In the genomic region with DNA sequence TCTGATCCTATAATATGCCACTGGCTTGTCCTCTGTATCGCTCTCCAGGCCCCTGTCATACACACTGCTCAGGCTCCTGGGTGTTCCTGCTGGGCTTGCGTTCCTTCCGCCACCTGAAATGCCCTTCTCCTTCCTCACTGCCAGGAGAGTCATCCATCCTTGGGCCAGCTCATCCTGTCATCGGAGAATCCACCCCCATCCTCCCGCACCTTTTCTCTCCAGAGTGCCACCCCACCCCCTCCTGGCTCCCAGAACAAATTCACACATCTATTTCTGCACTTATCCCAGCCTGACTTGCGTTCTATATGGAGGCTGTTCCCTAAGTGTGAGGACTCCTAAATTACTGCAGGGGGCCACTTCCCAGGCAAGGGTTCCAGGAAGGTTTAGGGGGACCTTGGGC, we compare ENCODE assay signal across 24 mouse cellular contexts. TPM values are rescaled to one million over a fixed set of nuclear protein-coding genes. Genes with fewer than 3 reads are reported as not detected.
DNase-seq lines count a peak whose midpoint lies in the region.
"Had no signal": no experiment of that assay in that cellular context is flagged by ENCODE, and none has a peak within 500 bp of the region (broad histone marks: within the 10 kb centered on the region; RNA-seq: fewer than 3 reads in every experiment).

No protein-coding gene starts in this region.

- intact Hi-C loops in left cerebral cortex, postnatal 36 days (cut with DNase I): no loop called here

- peak; percentile 54 to 71 for DNase-seq in left cerebral cortex, adult 18-20 months (ENCODE audit: low spot score in 2 of 2)
- DNase-seq in left cerebral cortex, adult 11 months (ENCODE audit: low spot score): no peak
- peak; percentile 56 to 64 for DNase-seq in right cerebral cortex, adult 2 months (ENCODE audit: low spot score in 2 of 2)
- no peak for DNase-seq in right cerebral cortex, postnatal 25 days
- DNase-seq in left cerebral cortex, postnatal 36 days (ENCODE audit: low spot score in 2 of 2): peak; percentile 51 to 57
- no peak for DNase-seq in gastrocnemius, postnatal 10 days
- DNase-seq in adrenal gland, postnatal 36 days: no peak
- DNase-seq: cerebellum, adult 9-10 months; cerebellum, postnatal 36 days; gastrocnemius, postnatal 25 days; heart, adult 11 months; kidney, adult 11 months; kidney, postnatal 14 days; layer of hippocampus, adult 9-11 months; lung, embryonic 14.5 days; lung, postnatal 14 days; retina, postnatal 1 day; thymus, adult 18-20 months; thymus, postnatal 25 days had no signal

RNA-seq across cellular contexts. Expression of gene Disp3, which starts 9.9 kb away (rescaled TPM):
- total RNA-seq in left cerebral cortex, adult 18-20 months (2021): 10 to 100 TPM; 23.4 to 30.0 TPM
- total RNA-seq in left cerebral cortex, postnatal 36 days (2021): 10 to 100 TPM; 24.3 to 34.8 TPM
- under 1 TPM; 0.07 to 0.29 TPM for total RNA-seq in gastrocnemius, postnatal 10 days (2021)
- under 1 TPM; 0.13 to 0.63 TPM for total RNA-seq in adrenal gland, postnatal 36 days (2021)
- total RNA-seq: CH12.LX; heart, postnatal 25 days; liver, adult 2 months; megakaryocyte progenitor cell, adult 5-6 weeks; monocyte, adult 5-6 weeks had no signal

Comparison
In these comparisons a context has a peak if more than half of its experiments do, and no peak if none do; other contexts are left out.
1. DNase-seq: peak in left cerebral cortex, adult 18-20 months (2 of 2), right cerebral cortex, adult 2 months (2 of 2) and left cerebral cortex, postnatal 36 days (2 of 2); none in left cerebral cortex, adult 11 months (single experiment), right cerebral cortex, postnatal 25 days (single experiment), gastrocnemius, postnatal 10 days (single experiment) and adrenal gland, postnatal 36 days (0 of 2).
2. RNA of gene Disp3, which starts 9.9 kb away (total RNA-seq): 24.3 to 34.8 TPM in left cerebral cortex, postnatal 36 days and 23.4 to 30.0 TPM in left cerebral cortex, adult 18-20 months; 0.13 to 0.63 TPM in adrenal gland, postnatal 36 days and 0.07 to 0.29 TPM in gastrocnemius, postnatal 10 days; every median in the first group is over 10 times any median in the second.